ENCODE assay signal across 23 mouse cellular contexts in genomic region chr5:132884130-132884529, GRCm38 (mm10).
DNase-seq lines count a peak whose midpoint lies in the region; ATAC-seq and TF ChIP-seq lines count a peak whose summit lies in the region.
"Had no signal": no experiment of that assay in that cellular context is flagged by ENCODE, and none has a peak within 500 bp of the region (broad histone marks: within the 10 kb centered on the region; RNA-seq: fewer than 3 reads in every experiment).

No protein-coding gene starts in this region.

- H3K27ac ChIP-seq in gastrocnemius, adult 2 months, result no peak overlapping the region
- H3K27ac ChIP-seq: forebrain, embryonic 13.5 days; heart, embryonic 15.5 days; hindbrain, embryonic 14.5 days; liver, embryonic 14.5 days had no signal

- no peak for TF ChIP-seq CTCF in gastrocnemius, adult 2 months (IDR thresholded peaks at IDR 0.05)

- H3K4me3 ChIP-seq in gastrocnemius, adult 2 months, result no peak overlapping the region
- H3K4me3 ChIP-seq: forebrain, embryonic 13.5 days; heart, embryonic 15.5 days had no signal

- ATAC-seq in hematopoietic stem cell, adult 5-6 weeks (replicated peaks in 1 of 2; ENCODE audit: insufficient read depth in 1 of 2, low FRiP score in 2 of 2, low TSS enrichment in 1 of 2, low read depth in 1 of 2, poor library complexity in 2 of 2, severe bottlenecking in 2 of 2), result peak; percentile 87 to 89
- ATAC-seq: forebrain, embryonic 13.5 days; intestine, postnatal 0 days had no signal

- intact Hi-C loops in gastrocnemius, adult 2 months (cut with DNase I), result no loop called here

- peak; percentile 10 for DNase-seq in layer of hippocampus, adult 9-11 months
- DNase-seq in layer of hippocampus, postnatal 10 days (ENCODE audit: low spot score in 2 of 2), result no peak
- peak; percentile 79 to 88 for DNase-seq in cerebellum, adult 18-20 months
- peak; percentile 93 for DNase-seq in cerebellum, adult 9-11 months
- no peak for DNase-seq in spleen, postnatal 36 days (ENCODE audit: low spot score in 2 of 2)
- no peak for DNase-seq in gastrocnemius, adult 2 months
- no peak for DNase-seq in gastrocnemius, postnatal 4 days (ENCODE audit: low spot score in 2 of 2)
- DNase-seq: adrenal gland, postnatal 25 days; B cell, adult 2 months; heart, postnatal 36 days; kidney, adult 9 months; kidney, postnatal 10 days; left cerebral cortex, postnatal 4 days; lung, adult 2 months; lung, postnatal 10 days; midbrain, embryonic 14.5 days; retina, postnatal 1 day had no signal

Comparison
In these comparisons a context has a peak if more than half of its experiments do, and no peak if none do; other contexts are left out.
1. DNase-seq: peak in layer of hippocampus, adult 9-11 months (single experiment), cerebellum, adult 18-20 months (2 of 2) and cerebellum, adult 9-11 months (single experiment); none in layer of hippocampus, postnatal 10 days (0 of 2), spleen, postnatal 36 days (0 of 2), gastrocnemius, adult 2 months (single experiment) and gastrocnemius, postnatal 4 days (0 of 2).